Mouse (Mus musculus): ENCODE data around the gene Prss35.

- TF ChIP-seq CTCF (IDR thresholded peaks at IDR 0.05; ENCODE audit: low read depth, low read length) (no peak), GATA1 (IDR thresholded peaks at IDR 0.05; ENCODE audit: borderline replicate concordance, low read length) (no peak), TAL1 (conservative IDR thresholded peaks at IDR 0.05; ENCODE audit: low read depth, low read length) (no peak)
Observed at GRCm38 (mm10) chr9:86725604-86726380, 17.7 kb upstream of the Prss35 start.
